Mouse (Mus musculus): ENCODE data around the gene Tmem108. TPM values are rescaled to one million over a fixed set of nuclear protein-coding genes. Genes with fewer than 3 reads are reported as not detected.

Tmem108 gene
- polyA plus RNA-seq (2015; fragmentation: Nextera tagmentation; extraction: Ambion mirVana), result 25.2 and 25.9 TPM in 2 replicates

DNA sequence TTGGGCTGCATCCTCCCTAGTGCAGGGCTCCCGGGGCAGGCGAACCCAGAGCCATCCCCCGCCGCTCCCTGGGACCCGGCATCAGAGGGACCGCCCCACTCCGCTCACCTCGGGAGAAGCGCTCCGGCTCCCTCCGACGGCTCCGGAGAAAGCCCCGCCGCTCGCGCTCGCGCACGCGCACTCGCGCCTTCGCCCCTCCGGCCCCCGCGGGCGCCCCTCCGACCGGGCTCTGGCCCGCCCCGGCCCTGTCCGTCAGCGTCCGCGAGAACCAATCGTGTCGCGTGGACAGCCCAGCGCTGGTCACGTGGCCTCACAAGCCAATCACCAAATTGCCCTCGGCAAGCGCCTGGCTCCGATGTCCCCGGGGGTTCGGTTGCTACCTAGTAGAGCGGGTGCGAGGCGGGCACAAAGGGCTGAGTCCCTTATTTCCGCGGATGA, at the start of gene Tmem108:
Gene Tmem108 (minus strand): TSS at position 191 of the 438 bp plus-strand sequence.
- no peaks in the 10 kb centered on the region for H3K27me3 ChIP-seq (replicated peaks)
- H3K9ac ChIP-seq (replicated peaks), result peak within 1 kb of the TSS; percentile 71
- no peaks in the 10 kb centered on the region for H3K36me3 ChIP-seq
- WGBS, result 0% methylated on average over 50 of the region's 51 CpGs
- H3K4me2 ChIP-seq, result peak within 1 kb of the TSS; percentile 69
- H3K9me3 ChIP-seq (replicated peaks), result no peaks in the 10 kb centered on the region
- ATAC-seq (ENCODE audit: low FRiP score), result peak; percentile 97
- H3K4me3 ChIP-seq (replicated peaks), result peak within 1 kb of the TSS; percentile 57
- peak within 1 kb of the TSS; percentile 74 for H3K27ac ChIP-seq (replicated peaks)
- H3K4me1 ChIP-seq, result peaks cover 32% of the 10 kb centered on the region

DNA sequence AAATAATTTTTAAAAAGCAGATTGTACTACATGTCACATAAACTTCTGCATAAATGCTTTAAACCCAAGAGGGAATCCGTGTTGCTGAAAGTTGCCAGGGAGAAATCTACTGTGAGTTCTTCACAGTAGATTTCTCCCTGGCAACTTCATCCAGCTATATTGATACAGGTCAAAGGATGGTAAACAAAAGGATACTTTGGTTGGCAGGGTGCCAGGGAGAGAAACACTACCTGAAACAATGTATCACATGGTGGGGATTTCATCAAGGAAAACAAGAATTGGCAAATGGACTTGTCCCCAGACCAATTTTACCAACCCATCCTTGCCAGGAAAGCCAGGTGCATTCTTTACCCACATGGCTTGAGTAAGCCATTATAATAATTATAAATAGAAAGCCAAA, 27.4 kb upstream of the Tmem108 start:
- no peaks in the 10 kb centered on the region for H3K27me3 ChIP-seq (replicated peaks)
- H3K4me3 ChIP-seq (replicated peaks), result no peak overlapping the region
- H3K27ac ChIP-seq (replicated peaks), result no peak overlapping the region
- no peak overlapping the region for H3K4me2 ChIP-seq
- no peak overlapping the region for H3K9ac ChIP-seq (replicated peaks)
- WGBS, result 64% methylated on average over 1 of the region's 1 CpGs
- no peak for ATAC-seq (ENCODE audit: low FRiP score)
- no peaks in the 10 kb centered on the region for H3K9me3 ChIP-seq (replicated peaks)
- H3K4me1 ChIP-seq, result no peaks in the 10 kb centered on the region
- H3K36me3 ChIP-seq, result no peaks in the 10 kb centered on the region

DNA sequence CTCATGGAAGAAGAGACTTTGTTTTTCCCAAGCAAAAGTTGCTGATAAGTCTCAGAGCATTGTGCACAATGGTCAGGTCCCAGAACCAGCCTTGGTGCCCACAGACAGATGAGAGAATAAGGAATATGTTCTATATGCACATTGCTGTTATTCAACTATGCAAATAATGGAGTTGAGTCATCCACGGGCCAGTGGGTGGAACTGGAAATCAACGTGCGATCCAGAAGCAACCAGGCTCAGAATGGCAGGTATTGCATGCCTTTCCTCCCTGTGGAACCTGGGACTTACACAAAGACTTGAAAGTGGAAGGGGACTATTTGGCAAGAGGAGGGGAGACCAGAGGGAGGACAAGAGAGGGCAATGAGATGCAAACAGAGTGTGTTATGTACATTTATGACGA, 22.5 kb upstream of the Tmem108 start:
- WGBS, result 94% methylated on average over 4 of the region's 4 CpGs
- ATAC-seq (ENCODE audit: low FRiP score), result no peak

DNA sequence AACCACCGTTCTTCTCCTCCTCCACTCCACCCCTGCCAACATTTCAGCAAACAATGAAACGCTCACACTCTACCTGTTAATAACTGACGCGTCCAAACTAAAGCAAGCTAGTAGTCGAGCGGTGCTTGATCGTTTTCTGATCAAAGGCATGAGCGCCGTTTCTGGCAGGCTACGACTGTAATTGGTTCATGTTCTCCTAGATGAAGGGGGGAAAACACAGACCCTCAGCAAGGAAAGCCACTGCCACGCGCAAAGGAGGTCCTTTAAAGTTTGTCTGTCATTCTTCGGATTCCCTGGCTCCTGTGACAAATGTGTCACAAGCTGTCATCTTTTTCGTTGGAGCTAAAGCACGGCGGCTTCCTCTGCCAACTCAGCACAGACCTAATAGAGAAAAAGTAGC, 21.6 kb upstream of the Tmem108 start:
- no peak overlapping the region for H3K4me2 ChIP-seq
- no peaks in the 10 kb centered on the region for H3K27me3 ChIP-seq (replicated peaks)
- no peak for ATAC-seq (ENCODE audit: low FRiP score)
- H3K4me1 ChIP-seq, result no peaks in the 10 kb centered on the region
- H3K36me3 ChIP-seq, result no peaks in the 10 kb centered on the region
- H3K9ac ChIP-seq (replicated peaks), result no peak overlapping the region
- WGBS, result 84% methylated on average over 16 of the region's 16 CpGs
- no peak overlapping the region for H3K27ac ChIP-seq (replicated peaks)
- no peak overlapping the region for H3K4me3 ChIP-seq (replicated peaks)
- no peaks in the 10 kb centered on the region for H3K9me3 ChIP-seq (replicated peaks)

More for the DNA sequence above, 22.5 kb upstream of the Tmem108 start:
- Histone ChIP-seq H3K9ac (replicated peaks) (no peak overlapping the region), H3K36me3 (no peaks in the 10 kb centered on the region), H3K4me2 (no peak overlapping the region), H3K4me3 (replicated peaks) (no peak overlapping the region), H3K9me3 (replicated peaks) (no peaks in the 10 kb centered on the region), H3K4me1 (no peaks in the 10 kb centered on the region), H3K27me3 (replicated peaks) (no peaks in the 10 kb centered on the region), H3K27ac (replicated peaks) (no peak overlapping the region)

DNA sequence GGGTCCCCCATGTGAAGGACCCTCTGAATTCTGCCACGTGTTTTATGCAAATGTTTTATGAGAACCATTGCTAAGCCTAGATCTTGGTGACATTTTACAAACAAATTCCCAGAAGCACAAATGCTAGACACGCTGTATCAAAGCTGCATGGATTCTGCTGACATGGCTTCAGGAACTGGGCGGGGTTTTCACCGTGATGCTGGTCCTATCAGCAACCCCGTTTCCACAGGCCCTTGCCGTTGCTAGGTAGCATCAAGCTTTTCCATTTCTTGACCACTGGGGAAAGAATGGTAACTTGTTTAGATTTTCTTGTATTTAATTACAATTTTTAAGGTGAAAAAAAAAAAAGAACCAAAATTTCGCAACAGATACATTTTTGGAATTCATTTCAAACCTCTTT, 20.7 kb upstream of the Tmem108 start:
- Histone ChIP-seq H3K27ac (replicated peaks) (no peak overlapping the region), H3K9me3 (replicated peaks) (no peaks in the 10 kb centered on the region), H3K27me3 (replicated peaks) (no peaks in the 10 kb centered on the region), H3K4me1 (no peaks in the 10 kb centered on the region), H3K4me2 (no peak overlapping the region), H3K4me3 (replicated peaks) (no peak overlapping the region), H3K36me3 (no peaks in the 10 kb centered on the region), H3K9ac (replicated peaks) (no peak overlapping the region)
- 83% methylated on average over 7 of the region's 7 CpGs for WGBS
- ATAC-seq (ENCODE audit: low FRiP score), result no peak

DNA sequence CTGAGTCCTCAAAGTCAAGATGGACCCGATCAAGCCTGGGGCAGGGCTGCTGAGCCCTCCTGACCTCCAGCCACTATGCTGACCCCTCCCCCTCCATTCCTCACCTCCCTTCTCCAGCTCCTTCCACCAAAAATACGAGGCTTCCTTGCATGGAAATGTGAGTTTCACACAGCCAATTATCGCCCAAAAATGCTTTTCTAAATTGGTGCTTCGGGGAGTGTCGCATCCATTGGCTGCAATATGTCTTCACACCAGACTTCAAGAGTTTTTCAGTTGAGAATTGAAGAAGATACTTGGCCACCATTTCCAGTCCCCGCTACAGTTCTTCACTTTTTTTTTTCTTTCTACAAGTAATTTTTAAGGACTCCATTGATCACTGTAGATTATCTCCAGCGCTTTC, 19.8 kb upstream of the Tmem108 start:
- 83% methylated on average over 7 of the region's 7 CpGs for WGBS
- no peak for ATAC-seq (ENCODE audit: low FRiP score)

DNA sequence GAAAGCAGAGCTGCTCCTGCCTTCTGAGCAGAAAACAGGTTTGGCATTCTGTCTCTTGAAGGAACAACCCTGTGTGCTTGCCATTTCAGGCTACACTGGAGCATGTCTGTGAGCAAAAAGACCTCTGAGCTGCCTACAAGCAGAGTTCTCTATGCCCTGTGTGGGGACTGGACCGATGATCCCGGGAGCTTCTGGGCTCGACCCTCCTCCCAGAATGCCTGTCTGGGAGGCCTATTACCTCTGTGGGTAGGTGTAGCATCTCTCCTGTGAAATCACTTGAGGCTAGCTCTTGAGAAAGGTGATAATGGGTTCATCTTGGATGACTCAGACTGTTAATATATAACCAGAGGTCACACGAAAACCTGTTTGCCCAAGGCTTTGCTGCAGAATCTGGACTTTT, 19.0 kb upstream of the Tmem108 start:
- 89% methylated on average over 4 of the region's 4 CpGs for WGBS

More for the DNA sequence above, 19.8 kb upstream of the Tmem108 start:
- no peaks in the 10 kb centered on the region for H3K36me3 ChIP-seq
- H3K27me3 ChIP-seq (replicated peaks), result no peaks in the 10 kb centered on the region
- H3K27ac ChIP-seq (replicated peaks), result no peak overlapping the region
- no peak overlapping the region for H3K4me2 ChIP-seq
- H3K4me1 ChIP-seq, result no peaks in the 10 kb centered on the region
- no peak overlapping the region for H3K4me3 ChIP-seq (replicated peaks)
- H3K9me3 ChIP-seq (replicated peaks), result no peaks in the 10 kb centered on the region
- no peak overlapping the region for H3K9ac ChIP-seq (replicated peaks)

DNA sequence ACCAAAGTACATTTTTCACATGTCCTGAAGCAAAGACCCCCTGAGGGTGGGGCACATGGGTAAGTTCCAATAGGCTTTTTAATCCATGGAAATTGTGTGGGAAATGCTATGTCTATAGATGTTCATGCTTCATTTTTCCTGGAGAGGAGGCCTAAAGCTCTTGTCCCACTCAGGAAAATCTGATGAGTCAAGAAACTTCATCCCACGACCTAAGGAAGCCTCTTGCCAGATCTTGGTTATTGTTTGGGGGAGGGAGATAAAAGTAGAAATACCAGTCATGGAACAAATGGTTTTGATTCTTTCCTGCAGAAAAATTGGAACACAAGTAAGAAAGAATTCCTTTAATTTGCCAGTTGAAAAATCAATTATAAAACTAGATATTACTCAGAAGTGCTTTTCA, 16.5 kb upstream of the Tmem108 start:
- Histone ChIP-seq H3K9me3 (replicated peaks) (no peaks in the 10 kb centered on the region), H3K4me2 (no peak overlapping the region), H3K27ac (replicated peaks) (no peak overlapping the region), H3K27me3 (replicated peaks) (no peaks in the 10 kb centered on the region), H3K9ac (replicated peaks) (no peak overlapping the region), H3K4me1 (no peaks in the 10 kb centered on the region), H3K36me3 (no peaks in the 10 kb centered on the region), H3K4me3 (replicated peaks) (no peak overlapping the region)
- WGBS, result 74% methylated on average over 1 of the region's 1 CpGs
- no peak for ATAC-seq (ENCODE audit: low FRiP score)

More for the DNA sequence above, 19.0 kb upstream of the Tmem108 start:
- Histone ChIP-seq H3K9ac (replicated peaks) (no peak overlapping the region), H3K27me3 (replicated peaks) (no peaks in the 10 kb centered on the region), H3K4me2 (no peak overlapping the region), H3K4me3 (replicated peaks) (no peak overlapping the region), H3K9me3 (replicated peaks) (no peaks in the 10 kb centered on the region), H3K4me1 (no peaks in the 10 kb centered on the region), H3K36me3 (no peaks in the 10 kb centered on the region), H3K27ac (replicated peaks) (no peak overlapping the region)
- no peak for ATAC-seq (ENCODE audit: low FRiP score)

DNA sequence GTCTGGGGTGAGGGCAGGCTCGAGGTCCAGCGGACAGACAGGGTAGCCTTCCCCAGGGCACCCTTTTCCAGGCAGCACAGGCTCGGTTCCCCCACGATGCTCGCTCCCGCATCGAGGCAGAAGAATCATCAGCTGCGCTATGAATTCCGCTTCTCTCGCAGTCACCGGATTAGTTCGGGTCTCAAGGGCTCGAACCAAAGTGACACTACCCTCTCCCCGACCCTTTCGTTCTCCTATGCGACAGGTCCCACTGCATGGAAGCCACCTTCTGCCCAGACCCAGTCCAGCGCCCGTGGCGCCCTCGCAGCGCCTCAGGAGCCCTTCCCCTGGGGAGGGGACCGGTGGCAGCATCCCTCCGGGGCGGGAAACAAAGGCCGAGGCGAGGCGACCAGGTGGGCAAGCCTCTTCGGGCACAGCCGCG, 476 bp downstream of the Tmem108 start:
- H3K9me3 ChIP-seq (replicated peaks), result no peaks in the 10 kb centered on the region

DNA sequence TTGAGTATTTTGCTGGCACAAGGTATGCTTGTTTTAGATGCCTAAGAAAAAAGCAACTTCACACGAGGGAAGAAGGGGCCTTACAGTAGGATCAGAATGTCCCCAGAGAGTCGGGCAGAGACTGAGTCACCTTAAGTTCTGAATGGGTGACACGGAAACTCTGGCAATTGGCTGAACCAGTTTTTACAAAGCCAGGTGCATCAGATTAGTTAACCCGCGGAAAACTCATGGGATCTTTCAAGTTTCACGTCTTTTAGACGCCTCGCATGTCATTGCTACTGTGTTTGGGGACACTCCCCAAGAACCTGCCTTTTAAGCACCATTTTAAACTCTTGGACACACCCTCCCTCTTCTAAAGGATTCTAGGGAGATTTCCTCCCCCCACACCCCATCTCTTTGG, 1.3 kb downstream of the Tmem108 start:
- ATAC-seq (ENCODE audit: low FRiP score), result no peak

More for the DNA sequence above, 476 bp downstream of the Tmem108 start:
- peak; percentile 29 for ATAC-seq (ENCODE audit: low FRiP score)
- Histone ChIP-seq H3K27me3 (replicated peaks) (no peaks in the 10 kb centered on the region), H3K36me3 (no peaks in the 10 kb centered on the region), H3K4me1 (peaks cover 32% of the 10 kb centered on the region), H3K4me3 (replicated peaks) (peak overlapping the region; percentile 57), H3K9ac (replicated peaks) (peak overlapping the region; percentile 71), H3K4me2 (peak overlapping the region; percentile 69), H3K27ac (replicated peaks) (peak overlapping the region; percentile 74)
- WGBS, result 0% methylated on average over 30 of the region's 30 CpGs

DNA sequence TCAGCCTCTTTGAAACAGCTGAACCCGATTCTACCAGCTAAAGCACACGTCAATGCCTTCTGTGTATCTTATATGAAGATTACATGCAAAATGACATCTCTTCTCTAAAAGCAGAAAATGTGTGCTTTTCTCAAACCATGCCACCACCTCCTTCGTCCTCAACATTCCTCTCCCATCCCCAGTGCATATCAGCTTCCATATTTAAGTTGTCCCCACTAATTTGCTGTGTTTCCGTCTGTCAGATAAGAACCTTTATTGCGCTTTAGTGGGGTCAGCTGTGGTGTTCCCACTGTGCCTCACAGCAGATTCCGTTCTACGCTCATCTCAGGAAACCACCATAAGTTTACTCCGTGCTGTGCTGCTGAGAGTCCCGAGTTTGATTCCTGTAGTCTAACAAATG, 1.8 kb downstream of the Tmem108 start:
- Histone ChIP-seq H3K4me2 (peak overlapping the region; percentile 69), H3K4me3 (replicated peaks) (peak overlapping the region; percentile 23), H3K27ac (replicated peaks) (0 out of 2 replicates have a peak overlapping the region, but pooled peaks have one; percentile 48), H3K36me3 (no peaks in the 10 kb centered on the region), H3K9ac (replicated peaks) (no peak overlapping the region), H3K9me3 (replicated peaks) (no peaks in the 10 kb centered on the region), H3K4me1 (peaks cover 32% of the 10 kb centered on the region), H3K27me3 (replicated peaks) (no peaks in the 10 kb centered on the region)
- ATAC-seq (ENCODE audit: low FRiP score), result no peak
- 46% methylated on average over 9 of the region's 9 CpGs for WGBS

More for the DNA sequence above, 1.3 kb downstream of the Tmem108 start:
- WGBS, result 35% methylated on average over 8 of the region's 8 CpGs
- no peaks in the 10 kb centered on the region for H3K9me3 ChIP-seq (replicated peaks)
- H3K27ac ChIP-seq (replicated peaks), result no peak overlapping the region
- no peaks in the 10 kb centered on the region for H3K36me3 ChIP-seq
- peak overlapping the region; percentile 71 for H3K9ac ChIP-seq (replicated peaks)
- H3K4me3 ChIP-seq (replicated peaks), result peak overlapping the region; percentile 57
- no peaks in the 10 kb centered on the region for H3K27me3 ChIP-seq (replicated peaks)
- H3K4me1 ChIP-seq, result peaks cover 32% of the 10 kb centered on the region
- H3K4me2 ChIP-seq, result peak overlapping the region; percentile 69

DNA sequence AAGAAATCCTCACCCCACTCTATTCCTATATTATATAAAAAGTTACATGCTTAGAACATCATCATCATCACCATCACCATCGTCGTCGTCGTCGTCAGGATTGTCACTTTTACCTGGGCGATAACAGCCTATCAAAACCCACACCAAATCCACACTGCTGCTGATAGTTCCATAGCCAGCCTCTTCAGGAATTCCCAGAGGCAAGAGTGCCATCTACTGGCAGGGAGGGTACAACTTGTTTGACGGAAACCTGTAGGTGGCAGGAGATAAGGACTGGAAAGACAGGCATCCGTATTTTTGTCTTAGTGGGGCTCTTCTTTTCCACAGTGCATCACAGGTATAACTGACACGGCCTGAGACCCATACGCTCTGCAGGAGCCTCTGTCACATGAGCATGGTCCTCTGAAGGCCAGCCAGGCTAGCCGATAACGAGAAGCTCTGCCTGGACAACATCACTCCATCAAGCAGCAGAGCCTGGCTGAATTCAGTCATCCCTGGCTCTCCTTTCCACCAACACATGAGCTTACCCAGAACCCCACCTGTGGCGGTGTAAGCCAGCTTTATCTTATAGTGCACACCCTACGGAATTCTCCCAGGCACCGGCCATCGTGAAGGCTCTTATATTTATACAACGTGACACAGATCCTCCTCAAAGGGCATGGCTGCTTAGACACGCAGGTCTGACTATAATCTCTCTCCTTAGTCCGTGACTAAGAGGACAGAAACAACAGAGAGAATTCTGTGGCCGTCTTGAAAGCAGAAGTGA, 2.5 kb downstream of the Tmem108 start:
- Histone ChIP-seq H3K27me3 (replicated peaks) (no peaks in the 10 kb centered on the region), H3K4me2 (peak overlapping the region; percentile 69), H3K4me1 (peaks cover 32% of the 10 kb centered on the region), H3K9me3 (replicated peaks) (no peaks in the 10 kb centered on the region), H3K4me3 (replicated peaks) (peak overlapping the region; percentile 23), H3K36me3 (no peaks in the 10 kb centered on the region), H3K9ac (replicated peaks) (no peak overlapping the region), H3K27ac (replicated peaks) (peak overlapping the region; percentile 48; the same call in 1 of the 2 replicates)
- WGBS, result 21% methylated on average over 20 of the region's 20 CpGs
- peak; percentile 42; the same call in 1 of the 2 replicates for ATAC-seq (ENCODE audit: low FRiP score)
